Comparison of ENCODE assay signal across 28 mouse cellular contexts in the genomic region with DNA sequence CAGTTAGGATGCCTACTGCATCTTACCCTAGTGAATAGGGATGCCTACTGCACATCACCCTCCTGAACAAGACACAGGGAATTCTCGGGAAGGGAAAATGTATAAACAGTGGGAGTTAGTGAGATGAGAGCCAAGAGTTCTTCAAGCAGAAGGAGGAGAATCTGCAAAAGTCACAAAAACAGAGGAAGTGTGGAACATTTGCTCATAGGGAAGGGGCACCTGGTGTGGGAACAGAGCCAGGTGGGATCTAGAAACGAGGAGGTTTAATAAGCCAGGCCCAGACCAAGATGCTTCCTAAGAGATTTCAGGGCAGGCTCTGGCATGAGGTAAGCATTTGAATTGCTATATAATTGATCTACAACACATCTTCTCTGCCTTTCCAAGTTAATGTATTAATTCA.
DNase-seq lines count a peak whose midpoint lies in the region; ATAC-seq lines count a peak whose summit lies in the region.
"Had no signal": no experiment of that assay in that cellular context is flagged by ENCODE, and none has a peak within 500 bp of the region (broad histone marks: within the 10 kb centered on the region; RNA-seq: fewer than 3 reads in every experiment).

No protein-coding gene starts in this region.

- no peak overlapping the region for H3K4me3 ChIP-seq in heart, embryonic 12.5 days
- H3K4me3 ChIP-seq: embryonic facial prominence, embryonic 13.5 days; heart, adult 2 months; heart, embryonic 15.5 days; left cerebral cortex, adult 2 months; limb, embryonic 15.5 days; liver, embryonic 15.5 days; lung, embryonic 15.5 days; midbrain, embryonic 15.5 days; neural tube, embryonic 12.5 days had no signal

- 60% methylated on average over 2 of the region's 2 CpGs for WGBS in heart, embryonic 12.5 days

- no peak for ATAC-seq in heart, embryonic 12.5 days (ENCODE audit: insufficient number of reproducible peaks, low FRiP score)
- ATAC-seq: inflammation-experienced regulatory T-cells, adult 6 months; midbrain, embryonic 15.5 days had no signal

- no peaks in the 10 kb centered on the region for H3K27me3 ChIP-seq in heart, embryonic 12.5 days (replicated peaks)
- H3K27me3 ChIP-seq: embryonic facial prominence, embryonic 13.5 days; heart, embryonic 15.5 days; limb, embryonic 15.5 days; liver, embryonic 15.5 days; lung, embryonic 15.5 days; midbrain, embryonic 15.5 days; neural tube, embryonic 12.5 days had no signal

- DNase-seq in cerebellum, postnatal 14 days, result peak; percentile 28 to 46
- DNase-seq in cerebellum, adult 9-11 months, result no peak
- DNase-seq in frontal cortex, postnatal 36 days (ENCODE audit: low spot score in 2 of 2), result peak; percentile 19 to 21
- DNase-seq in frontal cortex, postnatal 10 days (ENCODE audit: low spot score in 2 of 2), result no peak
- peak; percentile 48 for DNase-seq in layer of hippocampus, adult 9-11 months
- DNase-seq in right cerebral cortex, postnatal 4 days, result peak; percentile 10
- DNase-seq in kidney, postnatal 14 days, result no peak
- DNase-seq: adrenal gland, postnatal 10 days; cerebellum, adult 9-10 months; gastrocnemius, postnatal 36 days; heart, adult 2 months; heart, postnatal 4 days; kidney, adult 18-20 months; left cerebral cortex, postnatal 4 days; retina, postnatal 1 day; spleen, adult 18-20 months had no signal

- H3K36me3 ChIP-seq in heart, embryonic 12.5 days, result no peaks in the 10 kb centered on the region
- H3K36me3 ChIP-seq: embryonic facial prominence, embryonic 13.5 days; heart, embryonic 15.5 days; limb, embryonic 15.5 days; liver, embryonic 15.5 days; lung, embryonic 15.5 days; midbrain, embryonic 15.5 days; neural tube, embryonic 12.5 days had no signal

- 0 out of 2 replicates have a peak, but pooled peaks cover 4% of the 10 kb centered on the region for H3K4me1 ChIP-seq in heart, embryonic 12.5 days (replicated peaks)
- H3K4me1 ChIP-seq: embryonic facial prominence, embryonic 13.5 days; heart, embryonic 15.5 days; limb, embryonic 15.5 days; liver, embryonic 15.5 days; midbrain, embryonic 15.5 days; neural tube, embryonic 12.5 days had no signal

- no peak overlapping the region for H3K4me2 ChIP-seq in heart, embryonic 12.5 days
- H3K4me2 ChIP-seq: embryonic facial prominence, embryonic 13.5 days; heart, embryonic 15.5 days; hindbrain, embryonic 14.5 days; limb, embryonic 15.5 days; liver, embryonic 15.5 days; lung, embryonic 15.5 days; midbrain, embryonic 15.5 days; neural tube, embryonic 12.5 days had no signal

- H3K27ac ChIP-seq in heart, embryonic 12.5 days (ENCODE audit: poor library complexity, severe bottlenecking), result no peak overlapping the region
- H3K27ac ChIP-seq: embryonic facial prominence, embryonic 13.5 days; heart, adult 2 months; heart, embryonic 15.5 days; hindbrain, embryonic 14.5 days; left cerebral cortex, adult 2 months; limb, embryonic 15.5 days; liver, embryonic 15.5 days; lung, embryonic 15.5 days; macrophage; midbrain, embryonic 15.5 days; neural tube, embryonic 12.5 days had no signal

- H3K9me3 ChIP-seq in heart, embryonic 12.5 days (replicated peaks), result no peaks in the 10 kb centered on the region
- H3K9me3 ChIP-seq: embryonic facial prominence, embryonic 13.5 days; heart, embryonic 15.5 days; limb, embryonic 15.5 days; liver, embryonic 15.5 days; lung, embryonic 15.5 days; midbrain, embryonic 15.5 days; neural tube, embryonic 12.5 days had no signal

- no peak overlapping the region for H3K9ac ChIP-seq in heart, embryonic 12.5 days
- H3K9ac ChIP-seq: embryonic facial prominence, embryonic 13.5 days; heart, embryonic 15.5 days; hindbrain, embryonic 14.5 days; limb, embryonic 15.5 days; liver, embryonic 15.5 days; lung, embryonic 15.5 days; midbrain, embryonic 15.5 days; neural tube, embryonic 12.5 days had no signal

Comparison
In these comparisons a context has a peak if more than half of its experiments do, and no peak if none do; other contexts are left out.
1. DNase-seq: peak in cerebellum, postnatal 14 days (2 of 2), frontal cortex, postnatal 36 days (2 of 2), layer of hippocampus, adult 9-11 months (single experiment) and right cerebral cortex, postnatal 4 days (single experiment); none in cerebellum, adult 9-11 months (single experiment), frontal cortex, postnatal 10 days (0 of 2) and kidney, postnatal 14 days (single experiment).